Comparison of ENCODE assay signal across 15 mouse cellular contexts in genomic region chr15:11505076-11505639, GRCm38 (mm10).
"Had no signal": no experiment of that assay in that cellular context is flagged by ENCODE, and none has a peak within 500 bp of the region (broad histone marks: within the 10 kb centered on the region; RNA-seq: fewer than 3 reads in every experiment).

No protein-coding gene starts in this region.

- H3K4me3 ChIP-seq: layer of hippocampus, adult 2 months; limb, embryonic 10.5 days; limb, embryonic 13.5 days; liver, embryonic 13.5 days; megakaryocyte, embryonic 14.5 days had no signal

- H3K4me2 ChIP-seq: limb, embryonic 13.5 days; liver, embryonic 13.5 days; midbrain, embryonic 11.5 days had no signal

- H3K9ac ChIP-seq: limb, embryonic 13.5 days; liver, embryonic 13.5 days had no signal

- H3K9me3 ChIP-seq: limb, embryonic 10.5 days; limb, embryonic 13.5 days; liver, embryonic 13.5 days; megakaryocyte, embryonic 14.5 days had no signal

- H3K4me1 ChIP-seq: limb, embryonic 13.5 days; liver, embryonic 13.5 days; megakaryocyte, embryonic 14.5 days had no signal

- H3K27ac ChIP-seq: kidney, postnatal 0 days; layer of hippocampus, adult 2 months; limb, embryonic 10.5 days; limb, embryonic 13.5 days; liver, embryonic 13.5 days had no signal

- H3K36me3 ChIP-seq: limb, embryonic 10.5 days; limb, embryonic 13.5 days; liver, embryonic 13.5 days had no signal

- H3K27me3 ChIP-seq: limb, embryonic 13.5 days; liver, embryonic 13.5 days; megakaryocyte, embryonic 14.5 days had no signal

- ATAC-seq: intestine, postnatal 0 days had no signal

- DNase-seq: kidney, adult 2 months; kidney, postnatal 25 days; layer of hippocampus, adult 9-11 months; liver; liver, embryonic 13.5 days; midbrain, embryonic 14.5 days; thymus, adult 18-20 months; thymus, postnatal 36 days had no signal
